Mouse (Mus musculus) small intestine, adult 2 months (tissue): ENCODE data around the gene Mme. TPM values are rescaled to one million over a fixed set of nuclear protein-coding genes. Genes with fewer than 3 reads are reported as not detected.

Experiments used
- H3K27ac ChIP-seq: fragments of 200-500 bp; 2 replicates; pipeline ENCODE4 v1.5.1; 2012; ENCODE audit warnings: low read depth, low read length, control low read depth, inconsistent platforms; ENCODE audit not compliant: insufficient read depth
- H3K27me3 ChIP-seq: fragments of 200-500 bp; 2 replicates; pipeline ENCODE4 v1.6.1; 2012; ENCODE audit warnings: mild to moderate bottlenecking, moderate library complexity, low read length, inconsistent platforms; ENCODE audit not compliant: control insufficient read depth, insufficient read depth
- H3K36me3 ChIP-seq: fragments of 200-500 bp; 2 replicates; pipeline ENCODE4 v1.6.1; 2012; ENCODE audit warnings: mild to moderate bottlenecking, low read length, control low read depth, inconsistent platforms; ENCODE audit not compliant: control insufficient read depth, insufficient read depth
- H3K4me1 ChIP-seq: fragments of 200-500 bp; 2 replicates; pipeline ENCODE4 v1.6.1; 2012; ENCODE audit warnings: low read length, inconsistent platforms, mixed read lengths; ENCODE audit not compliant: control insufficient read depth, insufficient read depth, insufficient read length
- H3K4me3 ChIP-seq: fragments of 200-500 bp; 2 replicates; pipeline ENCODE4 v1.5.1; 2012; ENCODE audit warnings: low read depth, mild to moderate bottlenecking, control low read depth, inconsistent platforms, low read length, moderate library complexity
- CTCF ChIP-seq: fragments of 200-500 bp; IDR thresholded peaks from 2 replicates; pipeline ENCODE4 v1.5.1; 2012; ENCODE audit warnings: low read depth, mild to moderate bottlenecking, control low read depth, inconsistent platforms, low read length, moderate library complexity, mixed read lengths; ENCODE audit not compliant: insufficient replicate concordance, insufficient read length; ENCODE audit errors: extremely low read depth
- POLR2A ChIP-seq: fragments of 200-500 bp; IDR thresholded peaks from 2 replicates; pipeline ENCODE4 v1.6.1; 2012; ENCODE audit warnings: low read depth, mild to moderate bottlenecking, control low read depth, inconsistent platforms, low read length, moderate library complexity
- WGBS: fragments of 180-500 bp; shearing (Covaris S2); methylation state at CpG from one replicate; pipeline ENCODE4 v1.1.7; 2018; 5-methylcytosine and 5-hydroxymethylcytosine counted together
- polyA plus RNA-seq: library from polyadenylated mRNA; depleted of rRNA; stranded (reverse); fragments of >200 nt; gene quantifications from 2 replicates; pipeline ENCODE4 v1.2.3, GENCODE M21; 2012

Gene Mme
- polyA plus RNA-seq, 1 experiment = 21.8 TPM

DNA sequence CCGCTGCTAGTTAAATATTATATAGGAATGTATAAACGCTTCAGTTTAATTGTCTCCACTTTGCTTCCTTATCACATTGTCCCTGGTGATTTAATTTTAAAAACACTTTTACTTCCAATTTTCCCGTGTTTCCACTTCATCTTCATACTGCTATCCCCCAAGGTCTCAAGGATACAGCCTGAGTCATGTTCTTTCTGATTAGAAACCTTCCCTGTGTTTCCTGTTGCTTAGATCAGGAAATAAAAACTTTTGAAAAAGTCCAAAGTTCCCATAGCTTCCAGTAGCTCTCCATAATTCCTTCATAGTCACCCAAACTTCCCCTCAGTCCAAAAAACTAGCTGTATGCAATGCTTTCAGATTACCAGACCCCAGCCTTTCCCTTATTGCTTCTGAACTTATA, 109.4 kb downstream of the Mme start:
- no peak for TF ChIP-seq POLR2A
- TF ChIP-seq CTCF = no peak
- WGBS = 13% methylated on average over 3 of the region's 3 CpGs
- Histone ChIP-seq H3K27ac (peak overlapping the region; percentile 46; the same call in 1 of the 2 replicates), H3K27me3 (no peaks in the 10 kb centered on the region), H3K4me1 (peaks cover 6% of the 10 kb centered on the region; the same call in 1 of the 2 replicates), H3K4me3 (no peak overlapping the region), H3K36me3 (peaks cover 17% of the 10 kb centered on the region)

DNA sequence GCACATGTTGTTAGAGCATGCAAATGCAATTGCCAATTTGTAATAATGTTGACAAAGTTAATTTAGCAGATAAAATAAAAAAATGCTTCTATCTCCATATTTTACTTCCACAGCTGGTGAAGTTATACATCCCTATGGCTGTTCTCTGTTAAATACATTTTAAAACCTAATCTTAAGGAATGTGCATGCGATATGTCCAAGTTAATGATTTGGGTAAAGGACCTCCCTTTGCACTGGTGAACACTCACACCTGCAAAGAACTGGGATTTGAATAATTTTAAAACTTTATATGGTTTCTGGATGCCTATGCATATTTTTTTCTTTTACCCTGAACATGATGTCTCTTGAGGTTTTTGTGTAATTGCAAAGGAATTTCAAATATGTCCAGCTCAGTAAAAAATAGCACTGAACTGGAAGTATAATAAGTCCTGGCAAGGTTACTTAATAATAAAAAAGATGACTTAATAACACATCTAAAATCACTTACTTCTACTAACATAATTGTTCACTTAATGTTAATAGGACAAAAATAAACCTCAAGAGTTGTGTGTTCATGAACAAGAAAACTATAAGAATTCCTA, 110.4 kb downstream of the Mme start:
- no peak overlapping the region for H3K4me3 ChIP-seq
- H3K27ac ChIP-seq = no peak overlapping the region
- WGBS = 97% methylated on average over 1 of the region's 1 CpGs

DNA sequence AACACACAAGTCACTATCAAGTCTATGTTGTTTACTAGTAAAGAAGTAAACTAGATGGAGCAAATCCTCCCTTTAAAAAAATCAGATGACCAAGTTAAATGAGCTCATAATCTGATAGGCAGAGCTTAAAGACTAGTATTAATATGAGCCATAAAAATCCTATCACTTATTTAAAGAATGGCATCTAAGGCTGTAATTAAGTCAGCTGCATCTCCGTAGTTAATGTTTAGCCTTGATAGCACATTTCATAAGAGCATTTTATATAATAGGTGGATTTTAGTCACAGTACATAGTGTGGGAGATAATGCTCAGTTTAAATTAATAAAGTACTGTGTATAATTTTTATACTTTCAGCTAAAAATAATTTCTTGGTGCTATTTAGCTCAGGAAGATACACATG, 118.2 kb downstream of the Mme start:
- Histone ChIP-seq H3K36me3 (peaks cover 5% of the 10 kb centered on the region; the same call in 1 of the 2 replicates), H3K27me3 (no peaks in the 10 kb centered on the region), H3K4me1 (no peaks in the 10 kb centered on the region), H3K27ac (no peak overlapping the region; the same call in 1 of the 2 replicates), H3K4me3 (no peak overlapping the region)
- TF ChIP-seq CTCF (no peak), POLR2A (no peak)
- 27% methylated on average over 1 of the region's 1 CpGs for WGBS

More for the DNA sequence above, 110.4 kb downstream of the Mme start:
- no peaks in the 10 kb centered on the region for H3K27me3 ChIP-seq
- no peak for TF ChIP-seq POLR2A
- TF ChIP-seq CTCF = no peak
- peaks cover 6% of the 10 kb centered on the region; the same call in 1 of the 2 replicates for H3K4me1 ChIP-seq
- H3K36me3 ChIP-seq = peaks cover 16% of the 10 kb centered on the region

DNA sequence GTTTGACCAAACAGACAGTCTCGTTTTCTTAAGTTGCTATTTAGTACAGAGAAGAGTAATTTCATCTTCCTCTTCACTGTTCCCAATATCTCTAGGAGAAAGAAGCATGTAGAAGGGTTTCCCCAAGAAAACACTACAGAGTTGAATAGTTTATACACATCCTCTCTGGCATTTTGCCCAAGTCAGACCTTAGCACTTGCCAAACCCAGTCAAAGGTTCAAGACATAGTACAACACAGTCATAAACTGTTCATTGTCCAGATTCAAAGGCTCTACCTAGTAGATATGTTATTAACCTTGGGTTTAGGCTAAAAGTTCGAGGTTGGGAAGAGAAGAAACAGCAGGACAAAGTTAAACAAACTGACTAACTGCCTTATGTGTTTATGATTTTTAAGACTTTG, 143.7 kb downstream of the Mme start:
- Histone ChIP-seq H3K27ac (peak overlapping the region; percentile 86), H3K4me3 (no peak overlapping the region), H3K36me3 (peaks cover 10% of the 10 kb centered on the region; the same call in 1 of the 2 replicates), H3K27me3 (no peaks in the 10 kb centered on the region), H3K4me1 (peaks cover 4% of the 10 kb centered on the region; the same call in 1 of the 2 replicates)
- no peak for TF ChIP-seq POLR2A
- WGBS = 8% methylated on average over 2 of the region's 2 CpGs

DNA sequence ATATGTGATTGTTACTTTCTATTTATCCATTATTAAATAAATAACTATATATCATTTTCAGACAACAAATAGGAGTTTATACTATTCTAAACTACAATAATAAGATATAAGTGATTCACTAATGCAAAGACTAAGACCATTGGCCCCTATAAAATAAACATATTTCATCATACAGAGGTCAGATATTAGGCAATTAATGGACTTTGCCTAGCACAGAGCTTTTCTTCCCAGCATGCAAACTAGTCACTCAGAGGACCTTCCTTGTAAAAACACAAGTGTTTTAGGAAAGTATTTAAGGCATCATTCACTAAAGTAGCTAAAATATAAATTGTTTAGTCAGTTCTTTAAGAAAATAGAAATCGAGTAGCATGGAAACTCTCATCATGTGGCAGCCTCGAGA, 149.4 kb downstream of the Mme start:
- H3K27me3 ChIP-seq = no peaks in the 10 kb centered on the region
- 64% methylated on average over 2 of the region's 2 CpGs for WGBS
- no peak overlapping the region for H3K27ac ChIP-seq
- TF ChIP-seq CTCF (no peak), POLR2A (no peak)
- no peaks in the 10 kb centered on the region for H3K36me3 ChIP-seq
- H3K4me3 ChIP-seq = no peak overlapping the region
- H3K4me1 ChIP-seq = no peaks in the 10 kb centered on the region

DNA sequence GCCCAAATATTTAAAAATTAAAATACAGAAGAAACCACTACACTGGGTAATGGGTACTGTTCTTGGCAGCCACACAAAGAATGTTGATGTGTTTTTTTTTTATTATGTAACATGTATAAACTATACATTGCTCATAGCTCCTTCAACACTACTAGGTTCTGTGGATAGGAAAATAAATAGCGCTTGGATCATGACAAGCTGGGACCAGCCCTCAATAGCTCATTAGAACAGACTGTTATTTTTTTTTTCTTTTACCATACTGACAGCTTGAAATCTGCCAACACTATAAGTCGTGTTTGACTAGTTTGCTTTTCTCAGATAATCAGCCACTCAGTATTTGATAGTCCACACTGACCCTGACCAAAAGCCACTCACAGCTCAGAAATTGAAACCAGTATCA, 150.0 kb downstream of the Mme start:
- Histone ChIP-seq H3K4me1 (no peaks in the 10 kb centered on the region), H3K27me3 (no peaks in the 10 kb centered on the region), H3K36me3 (no peaks in the 10 kb centered on the region), H3K4me3 (no peak overlapping the region), H3K27ac (no peak overlapping the region)
- TF ChIP-seq CTCF = no peak
- TF ChIP-seq POLR2A = no peak
- WGBS = 52% methylated on average over 2 of the region's 2 CpGs

DNA sequence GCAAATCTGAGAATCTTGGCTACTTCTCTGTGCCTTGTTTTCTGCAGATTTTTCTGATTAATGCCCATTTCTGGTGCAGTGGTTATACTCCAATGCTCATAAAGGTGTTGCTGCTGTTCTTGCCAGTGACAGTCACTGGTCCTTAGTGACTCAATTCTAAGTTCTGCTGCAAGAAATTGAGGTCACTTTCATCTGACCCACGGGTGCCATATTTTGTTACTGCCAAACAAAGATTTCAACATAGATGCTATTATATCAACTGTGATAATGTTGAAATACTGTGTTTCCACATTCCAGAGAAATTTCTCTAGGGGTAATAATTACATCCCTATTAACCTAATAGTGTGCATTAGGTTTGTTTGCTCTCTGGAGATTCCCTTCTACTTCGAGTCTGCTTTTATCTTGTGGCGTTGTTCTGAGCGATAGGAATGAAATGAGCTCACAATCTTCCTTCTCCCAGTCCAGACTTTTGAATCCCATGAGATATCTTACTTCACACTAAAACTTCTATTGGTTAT, 153.1 kb downstream of the Mme start:
- 72% methylated on average over 4 of the region's 4 CpGs for WGBS
- TF ChIP-seq CTCF = no peak
- no peak for TF ChIP-seq POLR2A
- no peak overlapping the region for H3K4me3 ChIP-seq
- H3K27me3 ChIP-seq = no peaks in the 10 kb centered on the region
- no peak overlapping the region for H3K27ac ChIP-seq
- H3K36me3 ChIP-seq = no peaks in the 10 kb centered on the region
- H3K4me1 ChIP-seq = no peaks in the 10 kb centered on the region

DNA sequence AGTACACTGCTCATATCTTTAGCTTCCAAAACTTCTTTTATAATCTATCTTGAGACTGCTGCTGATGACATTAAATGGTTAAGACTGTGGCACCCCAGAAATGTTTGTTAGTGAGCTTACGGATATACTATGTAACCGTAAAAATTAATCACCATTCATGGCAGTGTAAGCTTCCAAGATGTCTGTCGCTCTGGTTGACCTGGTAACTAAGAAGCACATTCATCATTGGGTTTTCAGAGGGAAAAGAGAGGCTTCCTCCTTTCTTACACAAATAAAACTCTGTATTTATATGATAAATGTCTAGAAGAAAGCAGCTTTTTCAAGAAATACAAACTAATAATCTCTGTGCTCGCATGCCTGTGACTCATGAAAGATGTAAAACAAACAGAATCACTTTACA, 156.8 kb downstream of the Mme start:
- H3K4me1 ChIP-seq = no peaks in the 10 kb centered on the region
- no peak overlapping the region for H3K4me3 ChIP-seq
- H3K36me3 ChIP-seq = no peaks in the 10 kb centered on the region
- TF ChIP-seq POLR2A (no peak), CTCF (no peak)
- H3K27ac ChIP-seq = no peak overlapping the region
- no peaks in the 10 kb centered on the region for H3K27me3 ChIP-seq
- 80% methylated on average over 4 of the region's 4 CpGs for WGBS
